Mouse (Mus musculus): Measurements from ENCODE around the gene 1110051M20Rik.

The 1110051M20Rik gene

GRCm38 (mm10) chr2:91411473-91411872 lies 33.0 kb downstream of the 1110051M20Rik start:
- DNase-seq, result no peak

GRCm38 (mm10) chr2:91408031-91408430 lies 36.5 kb downstream of the 1110051M20Rik start:
- no peak for DNase-seq

GRCm38 (mm10) chr2:91405071-91405470 lies 39.4 kb downstream of the 1110051M20Rik start:
- no peak for DNase-seq

- DNase-seq, result no peak
These were observed 44.8 kb downstream of the 1110051M20Rik start for GRCm38 (mm10) chr2:91399727-91400126.

GRCm38 (mm10) chr2:91399168-91399567 lies 45.3 kb downstream of the 1110051M20Rik start:
- DNase-seq, result no peak

- no peak for DNase-seq
These were observed 50.4 kb downstream of the 1110051M20Rik start for GRCm38 (mm10) chr2:91394078-91394477.

GRCm38 (mm10) chr2:91388738-91389137 lies 55.8 kb downstream of the 1110051M20Rik start:
- no peak for DNase-seq

- no peak for DNase-seq
These were observed 56.2 kb downstream of the 1110051M20Rik start for GRCm38 (mm10) chr2:91388281-91388680.

GRCm38 (mm10) chr2:91387287-91387958 lies 57.1 kb downstream of the 1110051M20Rik start:
- DNase-seq, result no peak

- DNase-seq, result no peak
These were observed 57.8 kb downstream of the 1110051M20Rik start for GRCm38 (mm10) chr2:91386547-91387286.

GRCm38 (mm10) chr2:91383294-91383693 lies 61.2 kb downstream of the 1110051M20Rik start:
- DNase-seq, result no peak

- DNase-seq, result no peak
These were observed 67.5 kb downstream of the 1110051M20Rik start for GRCm38 (mm10) chr2:91377038-91377437.

- no peak for DNase-seq
These were observed 74.2 kb downstream of the 1110051M20Rik start for GRCm38 (mm10) chr2:91370314-91370713.

- no peak for DNase-seq
These were observed 81.2 kb downstream of the 1110051M20Rik start for GRCm38 (mm10) chr2:91363272-91363671.

- DNase-seq, result no peak
These were observed 83.4 kb downstream of the 1110051M20Rik start for GRCm38 (mm10) chr2:91361068-91361528.

GRCm38 (mm10) chr2:91355767-91356166 lies 88.7 kb downstream of the 1110051M20Rik start:
- no peak for DNase-seq

GRCm38 (mm10) chr2:91354727-91355403 lies 89.6 kb downstream of the 1110051M20Rik start:
- no peak for DNase-seq

- no peak for DNase-seq
These were observed 90.7 kb downstream of the 1110051M20Rik start for GRCm38 (mm10) chr2:91353854-91354253.

- DNase-seq, result no peak
These were observed 92.7 kb downstream of the 1110051M20Rik start for GRCm38 (mm10) chr2:91351841-91352240.

GRCm38 (mm10) chr2:91349974-91350457 lies 94.5 kb downstream of the 1110051M20Rik start:
- no peak for DNase-seq

- no peak for DNase-seq
These were observed 95.6 kb downstream of the 1110051M20Rik start for GRCm38 (mm10) chr2:91348936-91349335.

- DNase-seq, result no peak
These were observed 98.9 kb downstream of the 1110051M20Rik start for GRCm38 (mm10) chr2:91345644-91346043.

- DNase-seq, result no peak
These were observed 104.9 kb downstream of the 1110051M20Rik start for GRCm38 (mm10) chr2:91339591-91339990.

Data from right cerebral cortex, postnatal 14 days (tissue).